Mouse (Mus musculus): ENCODE measurements around the gene Krtap17-1. TPM values are rescaled to one million over a fixed set of nuclear protein-coding genes. Genes with fewer than 3 reads are reported as not detected.

Krtap17-1 gene
- not detected for total RNA-seq (2021)
- long read RNA-seq, experiment 1: 0 reads
- long read RNA-seq, experiment 2: 0 reads

DNA sequence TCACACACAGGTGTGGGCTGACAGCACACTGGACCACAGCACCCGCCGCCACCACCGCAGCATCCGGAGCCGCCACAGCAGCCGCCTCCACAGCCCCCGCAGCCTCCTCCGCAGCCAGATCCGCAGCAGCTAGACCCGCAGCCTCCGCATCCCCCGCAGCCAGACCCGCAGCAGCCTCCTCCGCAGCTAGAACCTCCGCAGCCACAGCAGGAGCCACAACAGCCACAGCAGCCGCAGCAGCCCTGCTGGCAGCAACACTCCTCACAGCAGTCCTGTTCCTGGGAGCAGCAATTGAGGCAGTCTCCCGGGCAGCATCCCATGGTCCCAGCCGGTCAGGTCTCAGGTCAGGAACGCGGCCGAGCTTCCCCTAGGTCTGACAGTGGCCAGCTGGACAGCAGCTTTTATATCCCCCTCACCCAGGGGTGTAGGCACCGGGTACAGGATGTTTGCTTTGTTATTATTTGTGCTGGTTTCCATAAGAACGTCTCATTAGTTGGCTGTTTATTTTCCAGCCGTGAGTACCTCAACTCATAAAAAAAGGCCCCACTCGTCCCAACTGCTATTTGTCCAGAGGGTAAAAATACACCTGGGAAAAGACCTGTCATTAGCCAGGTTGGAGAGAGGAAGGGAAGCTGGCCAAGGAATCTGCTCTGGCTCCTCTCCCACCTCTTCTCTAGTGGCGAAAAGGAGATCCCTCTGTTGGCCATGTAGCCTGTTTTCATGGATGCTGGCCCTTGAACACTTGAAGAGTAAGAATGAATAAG is at the start of gene Krtap17-1:
TSS of gene Krtap17-1 (minus strand) at position 375 of the 764 bp plus-strand sequence.
- DNase-seq (ENCODE audit: low spot score in 2 of 2): no peak
- intact Hi-C loops (cut with DNase I): no loop called here

DNA sequence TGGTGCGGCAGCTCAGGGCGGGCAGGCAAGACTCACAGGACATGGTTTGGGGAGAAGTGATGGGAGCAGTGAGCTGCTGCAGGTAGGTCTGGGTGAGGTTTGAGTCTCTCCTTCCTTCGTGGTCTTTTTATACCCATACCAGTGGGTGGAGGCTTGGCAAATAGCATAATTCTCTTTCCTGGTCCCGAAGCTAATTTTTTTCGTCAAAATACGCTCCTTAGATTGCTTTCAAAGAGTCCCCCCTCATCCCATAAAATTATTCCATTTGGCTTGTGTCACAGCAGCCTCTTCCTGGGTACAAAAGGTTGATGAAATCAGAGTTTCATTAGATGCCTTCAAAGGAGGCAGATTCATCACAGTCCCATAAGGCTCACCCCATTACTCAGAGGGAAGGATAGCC is 47.7 kb upstream of the Krtap17-1 start, which contains the start of gene Krt34:
TSS of gene Krt34 (minus strand) at position 101 of the 400 bp plus-strand sequence.
- no peak for DNase-seq (ENCODE audit: low spot score in 2 of 2)
- intact Hi-C loops (cut with DNase I): no loop called here

GRCm38 (mm10) chr11:100029768-100030167 is 36.0 kb upstream of the Krtap17-1 start, which contains the start of gene Krt33b:
Gene Krt33b (minus strand): TSS chr11:100029868.
- no peak for DNase-seq (ENCODE audit: low spot score in 2 of 2)
- intact Hi-C loops (cut with DNase I): no loop called here

GRCm38 (mm10) chr11:100021438-100021837 is 27.6 kb upstream of the Krtap17-1 start:
- DNase-seq (ENCODE audit: low spot score in 2 of 2): peak in 1 of 2 experiments; percentile 37
- intact Hi-C loops (cut with DNase I): no loop called here

- DNase-seq (ENCODE audit: low spot score in 2 of 2): no peak
- intact Hi-C loops (cut with DNase I): loop anchor here (10.0 kb wide), 1 partner anchor 265 kb away; no protein-coding TSS in a partner anchor
Measured at GRCm38 (mm10) chr11:100019466-100019865, 25.7 kb upstream of the Krtap17-1 start.

DNA sequence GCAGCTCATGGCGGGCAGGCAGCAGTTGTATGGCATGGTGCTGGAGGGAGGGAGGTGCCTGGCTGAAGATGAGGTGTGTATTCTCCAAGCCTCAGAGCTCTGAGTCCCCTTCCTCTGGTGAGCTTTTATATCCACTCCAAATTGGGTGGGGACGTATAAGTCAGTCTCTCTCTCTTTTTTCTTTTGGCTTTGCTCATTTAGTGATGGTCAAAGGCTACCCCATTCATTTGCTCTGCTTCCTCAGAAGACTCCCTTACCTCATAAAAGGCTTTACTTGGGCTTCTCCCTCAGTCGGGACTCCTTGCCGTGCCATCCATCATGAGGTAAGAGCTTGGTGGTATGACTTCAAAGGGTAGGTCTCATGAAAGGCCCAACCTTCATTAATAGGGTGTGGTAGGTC is 22.3 kb upstream of the Krtap17-1 start, which contains the start of gene Krt33a:
TSS of gene Krt33a (minus strand) at position 101 of the 400 bp plus-strand sequence.
- intact Hi-C loops (cut with DNase I): loop anchor here (10.0 kb wide), 1 partner anchor 269 kb away; no protein-coding TSS in a partner anchor
- no peak for DNase-seq (ENCODE audit: low spot score in 2 of 2)

DNA sequence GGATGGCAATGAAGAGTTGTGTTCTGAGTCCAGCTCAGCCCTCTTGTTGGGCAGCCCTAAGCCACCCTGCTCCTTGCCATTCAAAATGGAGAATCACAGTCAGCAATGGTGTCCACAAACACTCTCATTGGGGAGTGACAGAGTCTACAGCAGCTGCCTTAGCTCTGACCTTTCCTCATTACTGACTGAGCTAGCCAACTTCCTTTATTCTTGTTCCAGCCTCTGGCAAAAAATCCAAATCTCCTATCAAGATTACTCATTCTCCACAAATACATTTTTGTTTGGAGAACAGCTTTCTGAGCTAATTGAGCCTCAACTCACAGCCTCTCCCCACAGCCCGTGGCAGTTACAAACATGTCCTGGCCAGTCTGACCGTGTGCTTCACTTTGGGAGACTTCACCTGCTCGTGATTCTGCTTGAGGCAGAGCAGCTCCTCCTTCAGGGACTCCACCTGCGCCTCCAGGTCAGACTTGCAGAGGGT is 19.9 kb upstream of the Krtap17-1 start:
- DNase-seq (ENCODE audit: low spot score in 2 of 2): no peak
- intact Hi-C loops (cut with DNase I): loop anchor here (10.0 kb wide), 1 partner anchor 271 kb away; no protein-coding TSS in a partner anchor

DNA sequence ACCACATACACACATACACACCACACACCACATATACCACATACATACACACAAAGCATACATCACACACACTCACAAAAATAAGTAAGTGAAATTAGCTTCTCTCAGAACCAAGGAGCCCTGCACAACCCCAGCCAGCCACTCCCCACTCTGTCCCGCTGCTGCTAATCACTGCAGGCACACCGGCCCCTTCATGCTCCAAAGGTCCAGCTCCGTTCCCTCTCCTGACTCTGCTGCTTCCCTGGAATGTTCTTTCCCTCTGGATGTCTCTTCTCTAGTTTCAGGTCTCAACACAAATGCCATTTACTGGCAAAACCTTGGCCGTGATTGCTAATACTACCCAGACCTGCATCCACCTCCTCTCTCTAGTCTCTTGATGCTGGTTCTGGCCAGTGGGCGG is 16.9 kb upstream of the Krtap17-1 start:
- intact Hi-C loops (cut with DNase I): loop anchor here (10.0 kb wide), 1 partner anchor 274 kb away; no protein-coding TSS in a partner anchor
- DNase-seq (ENCODE audit: low spot score in 2 of 2): no peak

- intact Hi-C loops (cut with DNase I): no loop called here
- no peak for DNase-seq (ENCODE audit: low spot score in 2 of 2)
Measured at GRCm38 (mm10) chr11:100008336-100008735, 14.5 kb upstream of the Krtap17-1 start.

GRCm38 (mm10) chr11:100006624-100007023 is 12.8 kb upstream of the Krtap17-1 start:
- intact Hi-C loops (cut with DNase I): no loop called here
- no peak for DNase-seq (ENCODE audit: low spot score in 2 of 2)

GRCm38 (mm10) chr11:100005905-100006304 is 12.1 kb upstream of the Krtap17-1 start:
- intact Hi-C loops (cut with DNase I): loop anchor here (2.0 kb wide), 1 partner anchor 541 kb away; no protein-coding TSS in a partner anchor
- no peak for DNase-seq (ENCODE audit: low spot score in 2 of 2)

DNA sequence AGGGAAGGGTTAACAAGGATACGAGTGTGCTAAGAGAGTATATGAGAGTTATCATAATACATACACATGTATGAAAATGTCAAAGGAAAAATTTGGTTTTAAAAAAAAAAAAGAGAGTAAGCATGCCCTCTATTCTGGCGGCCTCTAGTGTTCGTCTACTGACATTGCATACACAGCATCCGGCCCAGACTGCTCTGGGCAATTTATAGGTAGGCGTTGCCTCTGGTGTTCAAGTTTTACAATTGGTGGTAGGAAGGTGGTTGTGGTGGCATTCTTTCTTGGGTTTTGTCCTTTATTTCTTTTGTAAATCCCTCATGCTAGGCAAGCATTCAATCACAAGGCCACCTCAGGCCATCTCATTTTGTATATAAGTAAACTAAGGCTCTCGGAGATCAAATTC is 11.1 kb upstream of the Krtap17-1 start:
- intact Hi-C loops (cut with DNase I): loop anchor here (2.0 kb wide), 1 partner anchor 540 kb away; no protein-coding TSS in a partner anchor
- DNase-seq (ENCODE audit: low spot score in 2 of 2): peak; percentile 73 to 78

- intact Hi-C loops (cut with DNase I): no loop called here
- DNase-seq (ENCODE audit: low spot score in 2 of 2): no peak
Measured at GRCm38 (mm10) chr11:99999091-99999490, 5.3 kb upstream of the Krtap17-1 start.

GRCm38 (mm10) chr11:99994384-99994661 is 529 bp upstream of the Krtap17-1 start:
- no peak for DNase-seq (ENCODE audit: low spot score in 2 of 2)
- intact Hi-C loops (cut with DNase I): no loop called here

DNA sequence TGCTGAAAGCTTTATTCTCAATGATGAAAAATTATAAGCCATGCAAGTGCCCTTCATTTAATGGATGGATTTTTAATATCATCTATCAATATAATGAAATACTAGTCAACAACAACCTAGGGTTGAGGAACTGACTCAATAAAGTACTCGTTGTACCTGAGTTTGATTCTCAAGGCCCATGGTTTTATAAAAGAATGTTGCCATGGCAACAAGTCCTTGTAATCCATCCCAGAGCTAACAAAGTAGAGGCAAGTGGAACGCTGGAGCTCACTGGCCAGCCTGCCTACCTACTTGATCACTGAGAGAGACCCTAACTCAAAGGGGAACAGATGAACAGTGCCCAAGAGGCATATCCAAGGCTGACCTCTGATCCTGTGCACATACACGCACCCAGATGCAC is 3.2 kb downstream of the Krtap17-1 start:
- intact Hi-C loops (cut with DNase I): no loop called here
- no peak for DNase-seq (ENCODE audit: low spot score in 2 of 2)

GRCm38 (mm10) chr11:99989881-99990405 is 3.9 kb downstream of the Krtap17-1 start:
- intact Hi-C loops (cut with DNase I): no loop called here
- no peak for DNase-seq (ENCODE audit: low spot score in 2 of 2)

- DNase-seq (ENCODE audit: low spot score in 2 of 2): no peak
- intact Hi-C loops (cut with DNase I): no loop called here
Measured at GRCm38 (mm10) chr11:99988530-99988929, 5.3 kb downstream of the Krtap17-1 start.

DNA sequence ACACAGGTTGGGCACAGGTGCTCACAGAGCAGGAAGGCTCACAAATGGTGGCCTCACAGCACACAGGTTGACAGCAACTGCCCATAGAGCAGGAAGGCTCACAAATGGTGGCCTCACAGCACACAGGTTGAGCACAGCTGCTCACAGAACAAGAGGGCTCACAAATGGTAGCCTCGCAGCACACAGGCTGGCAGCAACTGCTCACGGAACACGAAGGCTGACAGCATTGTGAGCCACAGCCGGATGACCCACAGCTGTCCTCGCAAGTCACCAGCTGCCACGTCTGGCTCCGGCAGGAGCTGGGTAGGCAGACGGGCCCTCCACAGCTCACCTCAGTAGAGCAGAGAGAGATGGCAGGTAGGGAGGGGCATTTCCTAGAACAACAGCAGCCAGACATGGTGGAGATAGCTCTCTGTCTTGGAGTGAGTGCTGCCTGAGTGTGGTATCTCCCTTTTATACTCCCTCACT is 7.6 kb downstream of the Krtap17-1 start, which contains the start of gene Krtap16-1:
TSS of gene Krtap16-1 (minus strand) at position 418 of the 468 bp plus-strand sequence.
- DNase-seq (ENCODE audit: low spot score in 2 of 2): no peak
- intact Hi-C loops (cut with DNase I): no loop called here

GRCm38 (mm10) chr11:99985291-99986092 is 8.3 kb downstream of the Krtap17-1 start:
- intact Hi-C loops (cut with DNase I): no loop called here
- peak; percentile 49 to 76 for DNase-seq (ENCODE audit: low spot score in 2 of 2)

Data from left cerebral cortex, postnatal 14 days (tissue).